Mouse (Mus musculus) monocyte, adult 5-6 weeks (primary cell): ENCODE results near the gene Tcf20. TPM values are rescaled to one million over a fixed set of nuclear protein-coding genes. Genes with fewer than 3 reads are reported as not detected.

Source experiments
- ATAC-seq: fragments of 153-309, 156-312 bp; replicated peaks from 2 replicates; pipeline ENCODE4 v1.8.0; 2017; ENCODE audit warnings: mild to moderate bottlenecking; ENCODE audit not compliant: low TSS enrichment, insufficient number of reproducible peaks, severe bottlenecking, poor library complexity, low FRiP score
- total RNA-seq: library from RNA; stranded (forward); fragments of 200-1000, 200-491, 200-594 nt; gene quantifications from 3 replicates; pipeline ENCODE4 v1.2.3, GENCODE M21; 2017

The Tcf20 gene
- 77.4 to 104 TPM (median 81.3 TPM) in 3 replicates for total RNA-seq

GRCm38 (mm10) chr15:82987732-82988112 is at the start of gene Tcf20:
Gene Tcf20, minus strand, starts transcription at chr15:82987872.
- peak; percentile 89 for ATAC-seq

GRCm38 (mm10) chr15:83036900-83037519 is 49.3 kb upstream of the Tcf20 start:
- no peak for ATAC-seq

- peak; percentile 55 for ATAC-seq
Observed at GRCm38 (mm10) chr15:83036089-83036488, 48.4 kb upstream of the Tcf20 start.

GRCm38 (mm10) chr15:83034275-83034977 is 46.8 kb upstream of the Tcf20 start:
- no peak for ATAC-seq

- peak; percentile 71 for ATAC-seq
Observed at GRCm38 (mm10) chr15:83032981-83033541, 45.4 kb upstream of the Tcf20 start, which contains the start of gene Nfam1. Gene Nfam1, minus strand, starts transcription at chr15:83033306.

GRCm38 (mm10) chr15:83030884-83031283 is 43.2 kb upstream of the Tcf20 start:
- ATAC-seq = peak; percentile 33

GRCm38 (mm10) chr15:83029725-83030718 is 42.4 kb upstream of the Tcf20 start:
- no peak for ATAC-seq

GRCm38 (mm10) chr15:83026129-83026528 is 38.5 kb upstream of the Tcf20 start:
- no peak for ATAC-seq

- ATAC-seq = no peak
Observed at GRCm38 (mm10) chr15:83025041-83025760, 37.5 kb upstream of the Tcf20 start.

GRCm38 (mm10) chr15:83022947-83023346 is 35.3 kb upstream of the Tcf20 start:
- no peak for ATAC-seq

GRCm38 (mm10) chr15:83010990-83011664 is 23.5 kb upstream of the Tcf20 start:
- ATAC-seq = no peak

- ATAC-seq = no peak
Observed at GRCm38 (mm10) chr15:83010423-83010822, 22.8 kb upstream of the Tcf20 start.

GRCm38 (mm10) chr15:83009532-83009931 is 21.9 kb upstream of the Tcf20 start:
- peak; percentile 90 for ATAC-seq

GRCm38 (mm10) chr15:83008761-83009423 is 21.2 kb upstream of the Tcf20 start:
- ATAC-seq = peak; percentile 48

GRCm38 (mm10) chr15:83007346-83007920 is 19.8 kb upstream of the Tcf20 start:
- ATAC-seq = no peak

GRCm38 (mm10) chr15:83002665-83003548 is 15.2 kb upstream of the Tcf20 start:
- ATAC-seq = no peak
